Mouse (Mus musculus) olfactory bulb, adult 2 months (tissue): ENCODE results near the gene Zgrf1. TPM values are rescaled to one million over a fixed set of nuclear protein-coding genes. Genes with fewer than 3 reads are reported as not detected.

Experiments used
- H3K27ac ChIP-seq: fragments of 200-500 bp; 2 replicates; pipeline ENCODE4 v1.5.1; 2012; ENCODE audit warnings: low read depth, low read length; ENCODE audit not compliant: insufficient read depth
- H3K4me1 ChIP-seq: fragments of 200-500 bp; 2 replicates; pipeline ENCODE4 v1.6.1; 2012; ENCODE audit warnings: low read length; ENCODE audit not compliant: control insufficient read depth, insufficient read depth
- H3K4me3 ChIP-seq: fragments of 200-500 bp; 2 replicates; pipeline ENCODE4 v1.5.1; 2012; ENCODE audit warnings: mild to moderate bottlenecking, low read depth, low read length, moderate library complexity; ENCODE audit not compliant: insufficient read depth
- CTCF ChIP-seq: fragments of 200-500 bp; IDR thresholded peaks from 2 replicates; pipeline ENCODE4 v1.5.1; 2012; ENCODE audit warnings: low read depth, mild to moderate bottlenecking, low read length, moderate library complexity; ENCODE audit not compliant: insufficient read depth
- POLR2A ChIP-seq: fragments of 200-500 bp; IDR thresholded peaks from 2 replicates; pipeline ENCODE4 v1.6.1; 2012; ENCODE audit warnings: mild to moderate bottlenecking, low read depth, low read length, moderate library complexity; ENCODE audit not compliant: insufficient read depth
- WGBS: fragments of 180-500 bp; shearing (Covaris S2); methylation state at CpG from one replicate; pipeline ENCODE4 v1.1.7; 2018; 5-methylcytosine and 5-hydroxymethylcytosine counted together
- polyA plus RNA-seq: library from polyadenylated mRNA; stranded (reverse); fragments of >200 nt; gene quantifications from 2 replicates; pipeline ENCODE4 v1.2.4, GENCODE M21; 2012; ENCODE audit warnings: low replicate concordance; ENCODE audit not compliant: missing spikeins, insufficient read depth, insufficient read length

Zgrf1 gene
- polyA plus RNA-seq: not detected in 2 replicates

- TF ChIP-seq CTCF (no peak), POLR2A (peak; percentile 39; the same call in 1 of the 2 replicates)
- no peaks in the 10 kb centered on the region for H3K4me1 ChIP-seq
- WGBS: under 1% methylated on average over 73 of the region's 73 CpGs
Observed at GRCm38 (mm10) chr3:127552973-127553719, at the start of gene Zgrf1, which contains the start of gene Larp7. Gene Zgrf1 (plus strand): TSS chr3:127553489. Gene Larp7 (minus strand): TSS chr3:127553349.

DNA sequence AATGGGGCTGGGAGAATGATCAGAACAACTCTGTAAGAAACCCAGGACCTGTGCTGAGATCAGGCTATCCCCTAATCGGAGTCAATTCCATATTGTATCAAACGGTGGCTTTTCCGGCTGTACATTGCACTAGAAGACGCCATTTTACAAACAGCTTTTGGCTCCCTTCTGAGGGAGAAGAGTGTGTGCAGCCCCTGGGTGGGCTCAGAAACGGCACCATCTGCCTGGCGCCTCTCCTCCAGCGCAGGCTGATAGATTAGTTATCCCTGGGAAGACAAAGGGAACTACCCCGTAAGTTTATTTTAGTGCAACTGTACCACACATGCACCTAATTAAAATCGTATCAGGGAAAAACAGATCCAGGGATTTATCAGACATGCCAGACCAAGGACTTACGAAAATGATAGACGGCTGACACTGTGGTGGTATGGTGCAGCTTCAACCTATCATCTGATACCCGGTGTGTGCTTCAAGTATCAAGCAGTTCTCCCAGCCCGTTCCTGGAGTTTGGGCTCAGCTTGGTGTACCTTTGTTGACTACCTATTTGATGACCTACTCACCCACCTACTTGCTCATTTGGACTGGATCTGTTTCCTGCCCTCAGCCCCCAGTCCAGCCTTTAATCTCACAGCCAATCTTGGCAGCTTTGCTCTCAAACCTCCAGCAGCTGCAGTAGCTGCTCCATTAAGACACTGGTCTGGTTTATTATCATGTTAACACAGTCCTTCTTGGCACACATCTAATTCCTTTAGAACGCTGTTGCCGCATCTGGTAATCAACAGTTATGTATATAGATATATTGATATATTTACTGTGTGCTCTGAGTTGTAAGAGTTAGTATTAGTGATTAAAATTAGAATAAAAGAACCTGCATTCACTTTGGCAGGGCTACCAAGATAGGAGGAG, 45.2 kb upstream of the Zgrf1 start:
- TF ChIP-seq POLR2A: no peak
- no peak for TF ChIP-seq CTCF
- no peak overlapping the region for H3K4me3 ChIP-seq

More at GRCm38 (mm10) chr3:127552973-127553719, at the start of gene Zgrf1, which contains the start of gene Larp7:
- Histone ChIP-seq H3K4me3 (peak within 1 kb of the TSS; percentile 65), H3K27ac (peak within 1 kb of the TSS; percentile 94)

DNA sequence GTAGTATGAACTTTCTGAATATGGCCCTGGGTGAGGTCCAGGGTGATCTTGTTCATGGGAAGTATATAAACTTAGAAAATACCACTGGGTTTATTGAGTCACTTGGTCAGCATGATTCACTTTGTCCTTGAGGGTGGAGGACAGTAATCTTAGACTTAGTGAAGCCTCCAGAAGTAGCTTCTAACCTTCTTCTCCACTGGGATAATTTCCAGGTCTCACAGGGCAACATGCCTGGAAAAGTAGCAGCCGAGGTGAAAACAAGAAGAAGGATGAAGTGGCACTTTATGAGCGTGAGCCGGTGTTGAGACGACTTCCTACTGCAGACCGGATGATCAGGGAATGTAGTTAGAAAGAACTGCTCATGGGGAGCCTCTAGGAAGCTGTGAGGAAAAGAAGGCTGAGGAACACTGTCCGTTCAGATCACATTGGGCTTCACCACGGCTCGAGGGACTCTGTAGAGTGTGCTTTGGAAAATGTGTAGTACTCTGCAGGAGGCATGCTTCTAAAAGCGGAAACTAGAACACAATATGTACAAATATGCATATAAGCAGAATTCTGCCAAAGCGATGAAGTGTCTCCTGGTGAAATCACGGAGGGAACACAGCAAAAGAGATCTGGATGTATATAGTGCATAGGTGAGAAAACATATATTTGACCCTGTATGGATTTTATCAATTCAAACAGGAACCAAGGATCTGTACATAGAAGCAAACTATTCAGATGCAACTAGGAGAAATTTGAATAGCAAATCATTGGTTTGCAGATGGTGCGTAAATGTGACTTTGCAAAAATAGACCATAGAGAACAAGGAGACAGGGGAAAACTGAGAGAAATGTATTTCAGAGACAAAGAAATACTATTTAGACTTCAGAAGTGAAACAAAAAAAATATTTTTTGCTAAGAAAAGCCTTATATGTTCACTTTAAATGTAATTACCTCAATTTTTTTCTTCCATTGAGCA, 41.2 kb upstream of the Zgrf1 start:
- TF ChIP-seq POLR2A (no peak), CTCF (no peak)
- WGBS: 64% methylated on average over 12 of the region's 12 CpGs

More for the DNA sequence above, 45.2 kb upstream of the Zgrf1 start:
- Histone ChIP-seq H3K27ac (no peak overlapping the region), H3K4me1 (no peaks in the 10 kb centered on the region)
- 53% methylated on average over 15 of the region's 15 CpGs for WGBS

GRCm38 (mm10) chr3:127512794-127513335, 40.4 kb upstream of the Zgrf1 start:
- no peak overlapping the region for H3K27ac ChIP-seq
- 80% methylated on average over 15 of the region's 15 CpGs for WGBS
- no peak for TF ChIP-seq CTCF
- TF ChIP-seq POLR2A: no peak

More for the DNA sequence above, 41.2 kb upstream of the Zgrf1 start:
- Histone ChIP-seq H3K4me1 (no peaks in the 10 kb centered on the region), H3K27ac (no peak overlapping the region), H3K4me3 (no peak overlapping the region)

GRCm38 (mm10) chr3:127513699-127514098, 39.6 kb upstream of the Zgrf1 start:
- H3K4me3 ChIP-seq: no peak overlapping the region
- H3K27ac ChIP-seq: no peak overlapping the region
- TF ChIP-seq POLR2A (no peak), CTCF (no peak)
- WGBS: 75% methylated on average over 2 of the region's 2 CpGs
- H3K4me1 ChIP-seq: no peaks in the 10 kb centered on the region

More at GRCm38 (mm10) chr3:127512794-127513335, 40.4 kb upstream of the Zgrf1 start:
- Histone ChIP-seq H3K4me1 (no peaks in the 10 kb centered on the region), H3K4me3 (no peak overlapping the region)

GRCm38 (mm10) chr3:127515251-127515650, 38.0 kb upstream of the Zgrf1 start:
- TF ChIP-seq POLR2A (no peak), CTCF (no peak)
- no peak overlapping the region for H3K4me3 ChIP-seq
- 79% methylated on average over 1 of the region's 1 CpGs for WGBS
- H3K4me1 ChIP-seq: no peaks in the 10 kb centered on the region
- H3K27ac ChIP-seq: no peak overlapping the region

- no peak overlapping the region for H3K4me3 ChIP-seq
- no peak for TF ChIP-seq CTCF
- TF ChIP-seq POLR2A: no peak
- WGBS: 88% methylated on average over 6 of the region's 6 CpGs
Observed at GRCm38 (mm10) chr3:127520300-127520699, 33.0 kb upstream of the Zgrf1 start.

DNA sequence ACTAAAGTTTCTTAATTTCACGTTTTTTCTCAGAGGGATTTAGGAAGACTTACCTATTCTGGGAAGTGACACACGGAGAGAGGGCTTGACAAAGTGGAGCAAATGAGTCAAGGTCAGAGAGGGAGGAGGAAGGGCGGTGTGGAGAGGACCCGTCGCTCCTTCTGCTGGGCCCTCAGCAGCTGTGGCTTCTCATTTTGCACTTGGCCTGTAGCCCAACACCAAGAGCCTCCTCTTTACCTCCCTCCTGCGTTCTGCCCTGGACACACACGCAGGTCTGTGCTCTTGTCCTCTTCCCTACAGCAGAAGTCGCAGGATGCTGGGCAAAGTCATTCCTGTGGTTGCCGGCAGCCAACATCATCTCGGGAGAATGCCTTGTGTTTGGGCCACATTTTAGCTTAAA, 32.1 kb upstream of the Zgrf1 start:
- Histone ChIP-seq H3K4me1 (no peaks in the 10 kb centered on the region), H3K4me3 (no peak overlapping the region), H3K27ac (no peak overlapping the region)
- TF ChIP-seq POLR2A (no peak), CTCF (no peak)
- WGBS: 81% methylated on average over 10 of the region's 10 CpGs

More at GRCm38 (mm10) chr3:127520300-127520699, 33.0 kb upstream of the Zgrf1 start:
- Histone ChIP-seq H3K4me1 (no peaks in the 10 kb centered on the region), H3K27ac (no peak overlapping the region)
